Mouse (Mus musculus) erythroblast, adult 5-6 weeks (primary cell): ENCODE data around the gene Coa5. TPM values are rescaled to one million over a fixed set of nuclear protein-coding genes. Genes with fewer than 3 reads are reported as not detected.

Source experiments
- ATAC-seq: replicated peaks from 2 replicates; pipeline ENCODE4 v1.8.0; 2016; ENCODE audit warnings: moderate number of reproducible peaks, mild to moderate bottlenecking, moderate TSS enrichment, inconsistent platforms; ENCODE audit not compliant: poor library complexity, low FRiP score, severe bottlenecking
- total RNA-seq, 2 experiments: library from RNA; stranded (forward) in 1 of 2; stranded (reverse) in 1 of 2; fragments of 150-400 nt in 1 of 2; fragments of 200-764, 138-1000 nt in 1 of 2; gene quantifications; 2 replicates each; pipeline versions ENCODE4 v1.2.3 to v1.2.4; 2015 to 2017; ENCODE audit warnings: low replicate concordance in 2 of 2

The Coa5 gene
- total RNA-seq, 2 experiments from 2014 or later, result 12.4 to 19.8 TPM

- no peak for ATAC-seq
Observed at GRCm38 (mm10) chr1:37442848-37443835, 13.2 kb upstream of the Coa5 start.

- ATAC-seq, result peak; percentile 62
Observed at GRCm38 (mm10) chr1:37436419-37436818, 6.5 kb upstream of the Coa5 start.

- ATAC-seq, result peak; percentile 58
Observed at GRCm38 (mm10) chr1:37430297-37430840, 466 bp upstream of the Coa5 start.

GRCm38 (mm10) chr1:37428911-37429310, 992 bp downstream of the Coa5 start:
- ATAC-seq, result no peak

- ATAC-seq, result no peak
Observed at GRCm38 (mm10) chr1:37427144-37427875, 2.6 kb downstream of the Coa5 start.

- ATAC-seq, result peak; percentile 99
Observed at GRCm38 (mm10) chr1:37419420-37419819, 10.5 kb downstream of the Coa5 start.

GRCm38 (mm10) chr1:37415394-37415793, 14.5 kb downstream of the Coa5 start:
- ATAC-seq, result no peak

- ATAC-seq, result no peak
Observed at GRCm38 (mm10) chr1:37409647-37410046, 20.3 kb downstream of the Coa5 start.

- ATAC-seq, result no peak
Observed at GRCm38 (mm10) chr1:37408678-37409077, 21.2 kb downstream of the Coa5 start.

- no peak for ATAC-seq
Observed at GRCm38 (mm10) chr1:37408059-37408458, 21.8 kb downstream of the Coa5 start.

GRCm38 (mm10) chr1:37407228-37407627, 22.7 kb downstream of the Coa5 start:
- ATAC-seq, result no peak

GRCm38 (mm10) chr1:37405137-37405536, 24.8 kb downstream of the Coa5 start:
- no peak for ATAC-seq

GRCm38 (mm10) chr1:37401687-37402086, 28.2 kb downstream of the Coa5 start:
- no peak for ATAC-seq

- no peak for ATAC-seq
Observed at GRCm38 (mm10) chr1:37399734-37400133, 30.2 kb downstream of the Coa5 start.

- ATAC-seq, result no peak
Observed at GRCm38 (mm10) chr1:37398961-37399360, 30.9 kb downstream of the Coa5 start.

- ATAC-seq, result no peak
Observed at GRCm38 (mm10) chr1:37396481-37396880, 33.4 kb downstream of the Coa5 start.

GRCm38 (mm10) chr1:37393174-37393573, 36.7 kb downstream of the Coa5 start:
- no peak for ATAC-seq

GRCm38 (mm10) chr1:37386448-37386971, 43.4 kb downstream of the Coa5 start:
- ATAC-seq, result no peak

- no peak for ATAC-seq
Observed at GRCm38 (mm10) chr1:37384304-37384703, 45.6 kb downstream of the Coa5 start.

GRCm38 (mm10) chr1:37380913-37381312, 49.0 kb downstream of the Coa5 start:
- ATAC-seq, result no peak
